Mouse (Mus musculus) gastrocnemius, adult 18-20 months (tissue): ENCODE results near the gene Pgk1. TPM values are rescaled to one million over a fixed set of nuclear protein-coding genes. Genes with fewer than 3 reads are reported as not detected.
A peak's percentile ranks its signal among the peaks of the same experiment; 100 is the strongest.

ENCODE experiments used
- DNase-seq: peaks from one replicate; pipeline ENCODE4 v3.0.0; 2021; ENCODE audit warnings: low spot score
- total RNA-seq, 2 experiments: library from RNA; stranded (reverse); gene quantifications; 2 replicates each; pipeline ENCODE4 v1.2.3; 2021

The Pgk1 gene
- total RNA-seq, 2 experiments from 2014 or later: 795 to 881 TPM

DNA sequence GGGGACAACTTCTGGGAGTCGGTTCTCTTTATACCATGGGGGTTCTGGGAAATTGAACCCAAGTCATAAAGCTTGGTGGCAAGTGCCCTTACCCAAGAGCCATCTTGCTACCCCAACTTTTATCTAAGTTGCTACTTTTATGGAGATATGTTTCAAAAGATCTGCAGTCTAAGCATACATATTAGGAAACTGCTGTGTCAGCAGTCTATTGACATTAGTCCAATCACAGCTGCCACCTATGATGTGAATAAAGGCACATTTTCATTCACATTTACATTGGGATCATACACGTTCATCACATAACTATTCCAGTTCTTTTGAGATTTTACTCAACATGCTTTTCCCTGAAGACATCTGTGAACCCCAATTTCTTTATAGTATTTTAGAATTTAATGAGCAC lies 22.2 kb downstream of the Pgk1 start:
- DNase-seq: no peak

DNA sequence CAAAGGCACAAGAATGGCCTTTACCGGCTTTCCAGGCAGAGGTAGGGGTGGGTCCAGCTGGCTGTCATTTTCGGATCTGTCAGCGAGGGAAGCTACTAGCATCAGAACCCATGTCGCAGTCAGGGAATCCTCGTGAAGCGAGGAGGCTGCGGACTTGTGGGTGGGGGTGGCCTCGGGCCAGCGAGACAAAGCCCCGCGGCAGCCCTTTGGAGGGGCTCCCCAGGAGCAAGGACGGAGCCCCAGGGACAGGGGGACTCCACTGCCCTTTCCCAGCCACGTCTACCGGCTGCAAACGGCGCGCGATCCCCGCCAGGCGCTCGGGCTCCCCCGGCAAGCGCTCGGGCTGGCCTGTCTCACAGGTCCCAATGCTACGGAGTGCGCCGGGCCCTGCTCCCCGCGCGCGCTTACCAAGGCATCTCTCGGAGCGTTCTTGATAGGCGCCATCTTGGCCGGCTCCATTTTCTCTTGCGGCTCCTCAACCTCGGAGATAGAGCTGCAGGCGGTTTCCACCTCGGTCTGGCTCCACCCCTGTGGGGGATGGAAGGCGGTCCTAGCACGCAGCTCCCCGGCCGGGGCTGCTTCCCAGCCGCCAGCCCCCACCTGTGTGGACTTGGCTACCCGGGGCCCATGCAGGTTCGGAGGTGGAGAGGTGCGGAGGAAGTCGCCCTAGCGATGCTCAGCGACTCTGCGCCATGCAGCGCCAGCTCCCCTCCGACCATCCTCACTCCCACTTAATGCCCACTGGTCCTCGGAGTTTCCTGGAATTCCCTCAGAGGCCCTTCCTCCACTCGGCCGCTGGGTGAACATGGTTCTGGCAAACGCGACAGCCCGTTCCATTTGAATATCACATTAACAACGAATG lies 32.5 kb downstream of the Pgk1 start:
- peak; percentile 53 for DNase-seq

- no peak for DNase-seq
Observed at GRCm38 (mm10) chrX:106221058-106221457, 34.2 kb downstream of the Pgk1 start, which contains the start of gene Taf9b. Taf9b (minus strand) TSS chrX:106221158.

Other genes with a start within 250 kb of the Pgk1 start
- gene Magt1, start 175.2 kb upstream of the Pgk1 start, total RNA-seq: 10 to 100 TPM; 26.5 to 27.0 TPM
- gene Cox7b, start 171.4 kb upstream of the Pgk1 start, total RNA-seq: 100 to 1,000 TPM; 834 to 889 TPM
- gene Atp7a, start 159.8 kb upstream of the Pgk1 start, total RNA-seq: 1 to 10 TPM; 7.2 to 7.5 TPM
- under 1 TPM; 0.14 to 0.17 TPM for gene Tlr13, start 43.9 kb upstream of the Pgk1 start, total RNA-seq
- gene Taf9b, start 34.1 kb downstream of the Pgk1 start, total RNA-seq: 1 to 10 TPM; 9.5 to 9.7 TPM
- gene Fnd3c2, start 68.3 kb downstream of the Pgk1 start, total RNA-seq: not detected